Mouse (Mus musculus) leukemia stem cell, adult 10-12 weeks (primary cell): ENCODE data around the gene Nepn. TPM values are rescaled to one million over a fixed set of nuclear protein-coding genes. Genes with fewer than 3 reads are reported as not detected.

ENCODE experiments used
- polyA plus RNA-seq: library from polyadenylated mRNA; stranded (reverse); fragments of >175 nt; gene quantifications from 2 replicates; pipeline ENCODE4 v1.2.3, GENCODE M21; 2012; ENCODE audit warnings: low replicate concordance

Gene Nepn
- not detected in 2 replicates for polyA plus RNA-seq

DNA sequence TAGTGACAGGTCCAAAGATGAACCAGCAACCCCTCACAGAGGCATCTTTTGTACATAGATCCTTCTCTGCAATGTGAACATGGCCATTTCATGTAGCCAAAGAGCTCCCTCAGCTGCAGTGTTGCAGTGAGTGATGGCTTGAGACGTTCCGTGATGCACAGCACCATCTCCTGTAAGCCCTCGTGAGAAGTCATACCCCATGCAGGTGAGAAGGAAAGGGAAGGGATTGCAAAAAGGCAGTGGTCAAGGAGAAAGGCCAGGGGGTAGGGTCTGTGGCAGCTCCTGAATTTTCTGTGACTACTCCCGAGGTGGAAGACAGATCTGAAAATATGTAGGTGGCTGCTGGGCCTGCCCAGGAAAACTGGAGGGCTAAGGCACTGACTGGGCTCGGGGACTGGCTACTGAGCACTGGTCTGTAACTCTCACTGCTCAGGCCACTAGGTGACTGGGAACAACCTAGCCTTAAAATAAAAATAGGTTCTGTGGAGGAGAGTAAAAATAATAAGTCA is at the start of gene Nepn:
TSS of gene Nepn (plus strand) at position 51 of the 509 bp plus-strand sequence.

GRCm38 (mm10) chr10:52358467-52358866 is 30.3 kb upstream of the Nepn start, which contains the start of gene Gm26741:
Gm26741 (plus strand) TSS chr10:52358767.

GRCm38 (mm10) chr10:52381845-52382591 is 6.8 kb upstream of the Nepn start, which contains the start of gene Gopc:
Gopc (minus strand) TSS chr10:52382124.

DNA sequence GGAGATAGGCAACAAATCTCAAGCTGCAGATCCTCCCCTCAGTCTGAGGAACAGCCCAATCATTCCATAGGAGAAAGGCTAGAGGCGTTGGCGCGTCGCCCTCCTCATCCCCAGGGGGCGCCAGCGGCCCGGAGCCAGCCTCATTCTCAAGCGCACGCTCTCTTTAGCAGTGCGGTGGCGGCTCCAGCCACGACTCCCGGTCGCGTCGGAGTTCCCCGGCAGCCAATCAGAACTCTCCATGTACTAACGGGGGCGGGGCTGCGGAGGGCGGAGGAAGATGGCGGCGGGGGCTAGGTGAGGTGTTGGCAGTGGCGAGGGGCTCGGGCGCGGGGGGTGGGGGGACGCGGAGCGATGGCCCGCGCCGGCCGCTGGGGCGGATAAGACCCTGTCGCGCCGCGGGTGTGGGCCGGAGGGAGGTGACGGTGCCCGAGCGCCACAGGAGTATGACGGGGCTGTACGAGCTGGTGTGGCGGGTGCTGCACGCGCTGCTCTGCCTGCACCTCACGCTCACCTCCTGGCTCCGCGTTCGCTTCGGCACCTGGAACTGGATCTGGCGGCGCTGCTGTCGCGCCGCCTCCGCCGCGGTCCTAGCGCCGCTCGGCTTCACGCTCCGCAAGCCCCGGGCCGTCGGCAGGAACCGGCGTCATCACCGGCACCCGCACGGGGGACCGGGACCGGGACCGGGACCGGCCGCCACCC is 28.7 kb downstream of the Nepn start, which contains the start of gene Nus1:
TSS of gene Nus1 (plus strand) at position 249 of the 699 bp plus-strand sequence.

Other genes starting within 250 kb of the Nepn start
- not detected in 2 replicates for gene Ros1, start 193.7 kb upstream of the Nepn start, polyA plus RNA-seq
- gene Dcbld1, start 155.4 kb upstream of the Nepn start, polyA plus RNA-seq, result 0.18 and 0.71 TPM in 2 replicates
- not detected in 2 replicates for gene Gm26741, start 30.2 kb upstream of the Nepn start, polyA plus RNA-seq
- 0.89 and 1.2 TPM in 2 replicates for gene Gopc, start 6.8 kb upstream of the Nepn start, polyA plus RNA-seq
- 20.6 and 23.0 TPM in 2 replicates for gene Nus1, start 28.6 kb downstream of the Nepn start, polyA plus RNA-seq